Mouse (Mus musculus) ES-E14 (cell line): ENCODE results near the gene Gm49368. TPM values are rescaled to one million over a fixed set of nuclear protein-coding genes. Genes with fewer than 3 reads are reported as not detected.

ENCODE experiments used
- DNase-seq: peaks from one replicate; pipeline ENCODE4 v3.0.0-alpha.2; 2013; ENCODE audit warnings: low read depth, low spot score
- H3K27ac ChIP-seq: 2 replicates; pipeline ENCODE4 v1.5.1; 2012; ENCODE audit warnings: low read depth, mild to moderate bottlenecking, low read length, moderate library complexity, mixed read lengths; ENCODE audit not compliant: poor library complexity, insufficient read depth, severe bottlenecking
- H3K36me3 ChIP-seq: 2 replicates; pipeline ENCODE4 v1.6.1; 2012; ENCODE audit warnings: mild to moderate bottlenecking, low read length, moderate library complexity, mixed read lengths; ENCODE audit not compliant: control insufficient read depth, poor library complexity, insufficient read depth, severe bottlenecking
- H3K4me1 ChIP-seq, 2 experiments: fragments of 150-350 bp in 1 of 2; sonication (generic) in 1 of 2; 2 replicates each; pipeline ENCODE4 v1.6.1; 2012; ENCODE audit warnings: low read length in 2 of 2, mild to moderate bottlenecking in 1 of 2, mixed read lengths in 1 of 2; ENCODE audit not compliant: control insufficient read depth in 2 of 2, insufficient read depth in 2 of 2, poor library complexity in 1 of 2
- H3K4me3 ChIP-seq, 2 experiments: fragments of 150-350 bp in 1 of 2; sonication (generic) in 1 of 2; 2 replicates each; pipeline ENCODE4 v1.5.1; 2012; ENCODE audit warnings: low read length in 2 of 2, low read depth in 1 of 2, mild to moderate bottlenecking in 1 of 2, mixed read lengths in 1 of 2; ENCODE audit not compliant: insufficient read depth in 1 of 2, poor library complexity in 1 of 2, severe bottlenecking in 1 of 2
- H3K9ac ChIP-seq: 2 replicates; pipeline ENCODE4 v1.6.1; 2012; ENCODE audit warnings: low read depth, mild to moderate bottlenecking, low read length, mixed read lengths; ENCODE audit not compliant: poor library complexity, insufficient read depth, severe bottlenecking
- H3K9me3 ChIP-seq: fragments of 150-350 bp; sonication (generic); 2 replicates; pipeline ENCODE4 v1.6.1; 2012; ENCODE audit warnings: low read depth, mild to moderate bottlenecking, low read length; ENCODE audit not compliant: control insufficient read depth, insufficient read depth
- CHD2 ChIP-seq: IDR thresholded peaks from 2 replicates; pipeline ENCODE4 v1.6.1; 2014; ENCODE audit warnings: mild to moderate bottlenecking, low read depth, low read length, inconsistent platforms
- HCFC1 ChIP-seq: IDR thresholded peaks from 2 replicates; pipeline ENCODE4 v1.6.1; 2012; ENCODE audit warnings: low read length, inconsistent platforms, borderline replicate concordance; ENCODE audit not compliant: insufficient read depth
- MAFK ChIP-seq: IDR thresholded peaks from 2 replicates; pipeline ENCODE4 v1.6.1; 2014; ENCODE audit warnings: mild to moderate bottlenecking, low read depth, low read length, inconsistent platforms; ENCODE audit not compliant: insufficient read depth
- ZC3H11A ChIP-seq: IDR thresholded peaks from 2 replicates; pipeline ENCODE4 v1.6.1; 2012; ENCODE audit warnings: low read depth, mild to moderate bottlenecking, inconsistent platforms, low read length, borderline replicate concordance
- ZNF384 ChIP-seq: IDR thresholded peaks from 2 replicates; pipeline ENCODE4 v1.6.1; 2012; ENCODE audit warnings: low read depth, low read length, inconsistent platforms
- in situ Hi-C, 2 experiments: fragments of 600-800 bp; cut with MboI; formaldehyde crosslinking; loops; one replicate each; pipeline ENCODE4 v1.15.1; 2025; ENCODE audit warnings: low sequenced_read_pairs in 2 of 2, inconsistent platforms in 1 of 2; ENCODE audit not compliant: unreplicated experiment in 2 of 2
- total RNA-seq: library from RNA; depleted of rRNA; stranded (reverse); fragments of 300-350 nt; gene quantifications from 2 replicates; pipeline ENCODE4 v1.2.3, GENCODE M21; 2012

Gm49368 gene
- total RNA-seq, 1 experiment = not detected

DNA sequence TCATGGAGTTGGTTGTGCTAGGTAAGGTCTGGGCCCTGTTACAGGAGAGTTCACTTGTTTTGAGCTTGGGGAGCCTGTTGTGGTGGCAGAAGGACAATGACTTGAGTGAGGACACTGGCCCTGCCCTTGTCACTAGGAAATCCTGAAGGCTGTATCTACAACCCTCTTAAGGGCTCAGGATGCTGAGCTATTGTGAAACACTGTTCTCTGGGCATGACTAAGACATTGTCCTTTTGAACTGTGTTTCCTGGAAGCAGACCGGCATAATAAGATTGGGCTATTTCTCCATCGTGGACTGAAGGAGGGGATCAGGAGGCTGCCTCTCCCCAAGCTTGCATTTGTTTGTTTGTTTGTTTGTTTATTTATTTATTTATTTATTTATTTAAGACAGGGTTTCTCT, 43.3 kb upstream of the Gm49368 start:
- H3K9me3 ChIP-seq = no peaks in the 10 kb centered on the region
- in situ Hi-C loops = loop anchor here (10.0 to 25.0 kb wide), 2 partner anchors 186 to 193 kb away; partner anchors contain the start of gene Cox6a2 (in 2 of the 2)
- H3K27ac ChIP-seq = no peak overlapping the region

DNA sequence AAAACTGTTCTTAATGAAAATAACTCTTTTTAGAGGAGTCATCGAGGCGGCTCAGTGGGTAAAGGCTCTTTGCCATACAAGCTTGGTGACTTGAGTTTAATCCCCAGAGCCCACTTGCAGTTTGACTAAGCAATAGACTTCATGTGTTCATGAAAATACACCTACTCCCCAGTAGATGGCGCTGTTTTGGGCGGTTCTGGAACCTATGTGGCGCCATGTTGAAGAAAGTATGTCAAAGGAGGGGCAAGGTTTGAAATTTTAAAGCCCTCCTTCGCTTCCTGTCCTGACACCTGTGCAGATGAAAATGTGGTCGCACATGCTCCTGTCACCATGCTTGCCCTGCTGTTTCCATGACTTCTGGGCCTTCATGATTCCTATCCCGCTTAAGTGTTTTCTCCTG, 39.5 kb upstream of the Gm49368 start:
- in situ Hi-C loops = loop anchor here in 1 of 2 experiments (25.0 kb wide), 1 partner anchor 189 kb away; the partner anchor contains the start of gene Cox6a2
- H3K4me1 ChIP-seq = no peaks in the 10 kb centered on the region
- no peak overlapping the region for H3K27ac ChIP-seq
- H3K36me3 ChIP-seq = no peaks in the 10 kb centered on the region
- H3K4me3 ChIP-seq = no peak overlapping the region
- H3K9ac ChIP-seq = no peak overlapping the region
- TF ChIP-seq ZC3H11A = 0 out of 2 replicates have a peak, but pooled peaks have one; percentile 29
- no peak for TF ChIP-seq HCFC1
- H3K9me3 ChIP-seq = no peaks in the 10 kb centered on the region
- peak; percentile 40 for DNase-seq

More for the DNA sequence above, 43.3 kb upstream of the Gm49368 start:
- H3K9ac ChIP-seq = no peak overlapping the region
- no peak for TF ChIP-seq MAFK
- no peak for TF ChIP-seq CHD2
- no peaks in the 10 kb centered on the region for H3K36me3 ChIP-seq
- DNase-seq = no peak
- H3K4me3 ChIP-seq = no peak overlapping the region
- no peaks in the 10 kb centered on the region for H3K4me1 ChIP-seq

DNA sequence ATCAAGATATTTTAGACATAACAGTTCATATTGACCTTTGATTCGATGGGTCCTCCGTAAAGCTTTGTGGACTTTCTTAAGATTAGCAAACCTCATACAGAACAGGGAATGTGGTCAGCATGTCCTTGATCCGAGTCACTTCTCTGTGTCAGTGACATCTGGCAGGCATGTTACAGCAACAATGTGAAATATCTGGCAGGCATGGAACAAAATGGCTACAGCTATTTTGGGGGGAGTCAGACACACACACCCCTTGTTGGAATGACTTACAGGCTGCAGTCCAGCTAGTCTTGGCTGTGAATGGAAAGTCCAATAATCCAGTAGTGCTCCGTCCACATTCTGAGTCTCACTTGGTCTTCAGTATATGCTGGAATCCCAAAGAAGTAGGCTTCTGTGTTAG, 38.9 kb upstream of the Gm49368 start:
- in situ Hi-C loops = loop anchor here in 1 of 2 experiments (25.0 kb wide), 1 partner anchor 189 kb away; the partner anchor contains the start of gene Cox6a2
- TF ChIP-seq CHD2 = no peak
- TF ChIP-seq HCFC1 = no peak
- TF ChIP-seq MAFK = no peak
- no peak for TF ChIP-seq ZC3H11A
- TF ChIP-seq ZNF384 = no peak
- Histone ChIP-seq H3K9ac (no peak overlapping the region), H3K27ac (no peak overlapping the region), H3K9me3 (no peaks in the 10 kb centered on the region), H3K36me3 (no peaks in the 10 kb centered on the region), H3K4me3 (no peak overlapping the region), H3K4me1 (no peaks in the 10 kb centered on the region)
- no peak for DNase-seq

DNA sequence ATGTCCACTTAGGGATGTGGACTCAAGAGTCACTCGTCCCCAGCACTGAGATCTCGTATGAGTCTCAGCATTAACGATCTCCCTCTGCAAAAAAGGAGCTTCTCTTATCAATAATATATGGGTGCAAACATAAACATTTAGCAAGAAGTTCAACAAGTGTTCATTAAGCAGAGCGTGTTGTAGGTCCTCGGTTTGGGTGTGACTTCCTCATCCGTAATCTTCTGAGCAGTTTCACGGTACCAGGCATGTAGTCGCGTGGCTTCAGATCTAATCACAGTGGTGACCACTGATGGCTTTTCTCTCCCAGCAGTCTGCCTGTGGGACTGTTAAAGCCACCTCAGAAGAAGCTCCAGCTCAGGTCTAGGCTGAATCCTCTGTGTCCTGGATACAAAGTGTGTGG, 38.1 kb upstream of the Gm49368 start:
- Histone ChIP-seq H3K9ac (no peak overlapping the region), H3K4me1 (no peaks in the 10 kb centered on the region), H3K4me3 (no peak overlapping the region), H3K36me3 (no peaks in the 10 kb centered on the region), H3K9me3 (no peaks in the 10 kb centered on the region), H3K27ac (no peak overlapping the region)
- no peak for DNase-seq
- in situ Hi-C loops = loop anchor here in 1 of 2 experiments (25.0 kb wide), 1 partner anchor 188 kb away; the partner anchor contains the start of gene Cox6a2
- TF ChIP-seq CHD2 = no peak
- TF ChIP-seq HCFC1 = no peak
- no peak for TF ChIP-seq ZC3H11A
- no peak for TF ChIP-seq MAFK
- no peak for TF ChIP-seq ZNF384

DNA sequence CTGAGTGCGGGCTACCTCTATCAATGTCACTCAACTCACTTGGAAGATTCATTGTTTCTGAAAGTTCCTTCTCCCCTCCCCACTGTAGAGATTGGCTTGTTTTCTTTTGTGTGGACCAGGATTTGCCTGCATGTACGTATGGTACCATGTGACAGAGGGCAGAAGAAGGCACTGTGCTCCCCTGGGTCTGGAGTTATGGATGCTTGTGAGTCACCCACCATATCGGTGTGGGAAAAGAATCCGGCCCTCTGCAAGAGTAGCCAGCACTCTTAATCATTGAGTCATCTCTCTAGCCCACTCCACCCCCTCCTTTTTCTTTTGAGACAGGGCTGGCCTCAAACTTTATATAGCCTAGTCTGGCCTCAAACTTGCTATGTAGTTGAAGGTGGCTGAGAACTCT, 37.6 kb upstream of the Gm49368 start:
- DNase-seq = no peak
- no peak overlapping the region for H3K9ac ChIP-seq
- H3K9me3 ChIP-seq = no peaks in the 10 kb centered on the region
- H3K27ac ChIP-seq = no peak overlapping the region
- no peak for TF ChIP-seq CHD2
- TF ChIP-seq HCFC1 = no peak
- TF ChIP-seq MAFK = no peak
- no peak for TF ChIP-seq ZC3H11A
- no peak for TF ChIP-seq ZNF384
- H3K4me1 ChIP-seq = no peaks in the 10 kb centered on the region
- no peaks in the 10 kb centered on the region for H3K36me3 ChIP-seq
- no peak overlapping the region for H3K4me3 ChIP-seq
- in situ Hi-C loops = loop anchor here in 1 of 2 experiments (25.0 kb wide), 1 partner anchor 187 kb away; the partner anchor contains the start of gene Cox6a2
